Mouse (Mus musculus): Measurements from ENCODE around the gene Synpo2.

Gene Synpo2

DNA sequence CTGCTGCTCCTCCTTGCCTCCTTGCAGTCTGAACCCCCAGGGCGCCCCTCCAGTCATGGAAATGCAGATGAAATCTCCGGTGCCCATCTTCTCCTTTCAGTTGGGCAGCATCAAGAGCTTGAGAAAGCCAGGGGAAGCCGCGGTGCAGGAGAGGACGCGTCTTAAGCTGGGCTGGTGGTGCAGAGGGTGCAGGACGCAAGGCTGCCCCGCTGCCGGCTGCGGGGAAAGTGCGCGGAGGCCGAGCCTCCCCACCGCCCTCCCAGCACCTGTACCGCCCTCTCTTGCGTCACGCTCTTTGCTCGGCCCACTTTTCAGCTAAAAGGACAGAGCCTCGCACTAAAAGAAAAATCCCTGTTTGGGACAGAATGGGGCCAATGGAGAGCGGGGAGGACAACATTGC is at the start of gene Synpo2:
Gene Synpo2 (minus strand): TSS at position 229 of the 400 bp plus-strand sequence.
- peak; percentile 68 for DNase-seq

GRCm38 (mm10) chr3:123285649-123286048 is 49.7 kb upstream of the Synpo2 start:
- no peak for DNase-seq

GRCm38 (mm10) chr3:123284284-123284683 is 48.3 kb upstream of the Synpo2 start:
- no peak for DNase-seq

GRCm38 (mm10) chr3:123282866-123283615 is 47.1 kb upstream of the Synpo2 start:
- DNase-seq = no peak

- peak; percentile 68 for DNase-seq
Observed at GRCm38 (mm10) chr3:123267741-123268201, 31.8 kb upstream of the Synpo2 start.

DNA sequence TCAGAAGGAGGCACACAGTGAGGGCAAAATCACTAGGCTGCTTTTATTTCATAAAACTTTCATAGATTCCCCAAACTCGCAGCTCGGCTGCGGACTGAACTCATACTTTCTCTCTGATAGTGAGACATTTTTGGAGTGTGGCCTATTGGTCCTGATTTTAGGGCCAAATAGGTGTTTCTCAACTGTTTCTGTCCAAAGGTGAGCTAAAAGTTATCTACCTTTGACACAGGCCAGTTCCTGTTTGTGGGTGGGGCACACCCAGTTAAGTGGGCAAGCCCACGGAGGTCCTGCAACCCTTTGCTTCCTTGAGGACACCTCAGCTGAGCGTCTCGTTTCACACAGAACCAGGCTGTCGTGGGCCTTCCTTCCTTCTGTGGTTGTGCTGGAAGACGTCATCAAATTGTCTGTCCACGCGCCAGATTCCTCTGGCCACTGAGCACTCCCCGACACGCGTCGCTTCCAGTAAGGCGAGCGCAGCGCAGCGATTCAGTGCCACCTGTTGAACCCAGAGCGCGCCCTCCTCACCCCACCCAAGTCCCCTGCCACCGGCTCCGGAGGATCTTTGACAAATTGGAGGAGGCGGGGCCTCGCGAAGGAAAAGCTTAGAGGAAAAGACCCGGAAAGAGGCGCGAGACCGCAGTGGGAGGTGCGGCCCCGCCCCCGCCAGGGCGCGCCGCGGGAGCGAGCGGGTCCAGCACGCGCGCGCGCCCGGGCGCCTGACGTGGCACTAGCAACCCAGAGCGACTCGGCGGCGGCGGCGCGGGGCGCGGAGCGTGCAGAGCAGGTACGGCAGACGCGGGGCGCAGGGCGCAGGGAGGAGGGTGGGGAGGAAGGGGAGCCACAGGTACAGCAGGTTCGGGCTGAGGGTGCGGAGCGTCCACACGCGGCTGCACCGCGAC is 31.1 kb upstream of the Synpo2 start, which contains the start of gene Sec24d:
Gene Sec24d (plus strand): TSS at position 703 of the 899 bp plus-strand sequence.
- DNase-seq = peak; percentile 91

- DNase-seq = no peak
Observed at GRCm38 (mm10) chr3:123264706-123265105, 28.8 kb upstream of the Synpo2 start.

- no peak for DNase-seq
Observed at GRCm38 (mm10) chr3:123258709-123259108, 22.8 kb upstream of the Synpo2 start.

GRCm38 (mm10) chr3:123256181-123257101 is 20.5 kb upstream of the Synpo2 start:
- DNase-seq = no peak

GRCm38 (mm10) chr3:123245646-123246045 is 9.7 kb upstream of the Synpo2 start:
- DNase-seq = no peak

DNA sequence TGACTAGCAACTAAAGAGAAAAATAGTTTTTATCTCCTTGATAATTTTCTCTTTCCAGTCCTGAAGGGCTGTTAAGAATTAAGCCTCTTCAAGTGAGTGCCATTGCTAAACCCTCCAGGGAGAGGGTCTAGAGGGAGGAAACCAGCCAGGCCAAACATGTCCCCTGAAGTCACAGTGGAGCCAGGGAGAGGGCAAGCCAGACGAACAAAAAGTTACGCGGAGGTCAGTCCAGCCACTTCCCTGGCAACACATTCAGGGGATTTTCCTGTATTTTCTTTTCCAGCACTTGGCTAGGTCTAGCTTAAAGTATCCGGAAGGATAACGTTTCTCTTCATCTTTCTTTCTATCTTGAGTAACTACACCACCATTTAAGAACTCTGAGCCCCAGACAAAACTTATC is 8.4 kb upstream of the Synpo2 start:
- DNase-seq = peak; percentile 38

DNA sequence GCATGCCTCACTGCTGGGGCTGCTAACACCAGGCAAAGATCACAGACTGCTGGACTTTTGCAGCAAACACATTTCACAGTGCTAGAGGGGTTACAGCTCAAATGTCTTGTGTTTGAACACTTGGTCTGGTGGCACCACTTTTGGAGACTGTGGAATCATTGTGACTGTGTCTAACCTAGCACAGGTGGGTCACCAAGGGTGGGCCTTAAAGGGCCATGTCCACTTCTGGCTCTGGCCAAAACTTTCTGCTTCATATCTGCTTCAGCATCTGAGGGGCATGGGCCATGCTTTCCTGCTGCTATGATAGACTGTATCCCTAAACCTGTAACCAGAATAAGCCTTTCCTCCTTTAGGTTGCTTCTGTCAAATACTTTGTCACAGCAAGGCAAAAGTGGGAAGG is 1.5 kb upstream of the Synpo2 start:
- no peak for DNase-seq

- DNase-seq = no peak
Observed at GRCm38 (mm10) chr3:123237039-123237438, 1.1 kb upstream of the Synpo2 start.

- no peak for DNase-seq
Observed at GRCm38 (mm10) chr3:123235495-123235894, 454 bp downstream of the Synpo2 start.

DNA sequence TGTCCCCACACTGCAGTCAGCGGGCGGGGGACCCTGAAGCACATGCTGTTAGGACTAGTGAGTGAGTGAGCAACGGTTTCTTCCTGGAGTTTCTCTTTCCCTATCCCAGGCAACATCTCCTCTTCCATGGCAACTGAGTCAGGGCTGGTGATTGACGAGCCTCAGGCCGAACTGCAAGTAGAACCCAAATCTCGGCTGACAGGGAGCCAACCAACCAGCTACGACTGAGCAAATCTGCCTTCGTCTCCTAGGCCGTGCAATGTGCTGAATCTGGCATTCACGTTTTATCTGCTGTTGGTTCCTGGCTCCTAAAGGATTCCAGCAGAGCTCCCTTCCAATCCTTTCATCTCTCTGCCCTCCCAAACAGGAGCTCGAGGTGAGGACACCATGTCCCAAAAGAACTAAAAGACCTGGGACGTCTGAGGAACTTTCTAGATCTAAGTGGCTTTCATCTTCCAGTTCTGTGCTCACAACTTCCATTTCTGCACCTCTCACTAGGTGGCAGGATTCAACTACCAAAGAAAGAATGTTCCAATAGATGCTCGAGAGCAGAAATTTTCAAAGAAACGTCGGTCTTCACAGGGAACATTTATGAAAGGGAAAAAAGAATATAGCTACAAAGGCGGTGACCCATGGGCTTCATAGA is 1.6 kb downstream of the Synpo2 start:
- DNase-seq = peak; percentile 79

DNA sequence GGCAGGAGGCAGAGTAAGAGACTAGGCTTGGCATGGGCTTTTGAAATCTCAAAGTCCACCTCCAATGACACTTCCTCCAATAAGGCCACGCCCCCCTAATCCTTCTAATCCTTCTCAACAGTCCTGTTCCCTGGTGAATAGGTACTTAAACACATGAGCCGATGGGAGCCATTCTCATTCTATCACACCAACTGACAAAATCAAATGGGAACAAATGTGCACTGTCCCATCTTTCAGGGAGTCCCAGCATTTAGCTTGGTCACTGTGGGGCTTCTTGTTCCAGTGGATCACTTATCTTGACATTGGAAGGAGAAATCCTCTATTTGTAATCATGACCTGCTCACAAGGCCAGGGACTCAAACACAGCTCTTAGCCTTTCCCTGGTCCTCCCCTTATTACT is 4.3 kb downstream of the Synpo2 start:
- DNase-seq = no peak

DNA sequence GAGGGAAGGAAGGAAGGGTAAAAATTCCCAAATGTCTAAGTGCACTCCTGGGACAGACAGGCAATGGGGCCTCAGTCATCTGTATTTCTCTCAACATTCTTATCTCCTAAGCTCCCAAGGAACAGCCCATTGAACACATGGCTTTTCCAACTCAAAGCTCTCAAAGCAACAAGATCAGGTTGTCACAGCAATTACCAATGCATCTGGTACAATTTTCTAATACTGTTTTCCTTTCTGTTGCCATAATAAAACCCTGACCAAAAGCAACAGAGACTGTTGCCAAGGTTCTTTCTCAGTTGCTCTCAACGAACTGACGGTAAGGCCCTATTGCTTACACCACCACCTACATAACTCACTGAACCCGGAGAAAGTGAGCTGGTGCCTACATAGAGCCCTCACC is 8.7 kb downstream of the Synpo2 start:
- no peak for DNase-seq

- no peak for DNase-seq
Observed at GRCm38 (mm10) chr3:123218646-123219045, 17.3 kb downstream of the Synpo2 start.

DNA sequence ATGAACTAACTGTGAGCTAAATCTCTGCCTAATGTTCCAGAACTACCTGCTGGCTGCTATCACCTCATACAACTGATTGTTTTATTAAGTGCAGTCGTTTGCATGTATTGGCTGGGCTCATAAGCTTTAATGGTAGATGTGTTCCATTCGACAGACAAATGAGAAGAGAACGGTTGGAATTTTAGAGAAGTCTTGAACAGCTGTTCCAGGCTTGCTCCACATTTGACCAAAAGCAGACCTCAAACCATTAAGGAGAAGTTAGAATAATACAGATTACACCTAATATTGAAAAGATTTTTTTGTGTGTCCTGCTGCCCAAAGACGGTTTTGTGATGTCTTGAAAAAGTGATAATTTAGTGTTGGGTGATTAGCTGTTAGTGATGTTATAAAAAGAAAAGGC is 27.1 kb downstream of the Synpo2 start:
- DNase-seq = no peak

- DNase-seq = no peak
Observed at GRCm38 (mm10) chr3:123207386-123207785, 28.6 kb downstream of the Synpo2 start.

DNA sequence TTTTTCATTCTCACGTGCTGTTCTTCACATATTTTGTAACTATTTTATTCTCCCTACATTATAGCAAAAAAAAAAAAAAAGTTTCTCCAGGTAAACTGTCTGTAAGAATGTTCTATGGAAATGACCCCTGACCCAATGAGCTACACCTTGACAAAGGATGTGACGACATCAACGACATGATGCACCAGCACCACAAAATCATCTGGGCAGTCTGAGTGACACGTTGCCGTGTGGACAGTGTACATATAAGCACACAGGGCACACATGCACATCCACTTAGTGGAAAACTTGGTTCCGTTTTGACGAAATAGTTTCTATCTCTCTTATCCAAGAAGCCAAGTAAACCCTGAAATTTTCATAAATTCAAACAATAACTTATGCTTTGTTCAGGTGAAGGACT is 30.5 kb downstream of the Synpo2 start:
- DNase-seq = no peak

- no peak for DNase-seq
Observed at GRCm38 (mm10) chr3:123205065-123205464, 30.9 kb downstream of the Synpo2 start.
